Mouse (Mus musculus) heart, postnatal 25 days (tissue): Measurements from ENCODE around the gene Npy1r. TPM values are rescaled to one million over a fixed set of nuclear protein-coding genes. Genes with fewer than 3 reads are reported as not detected.

Experiments used
- total RNA-seq, 2 experiments: library from RNA; stranded (reverse); gene quantifications; 2 replicates each; pipeline ENCODE4 v1.2.3; 2021

The Npy1r gene
- total RNA-seq, 2 experiments from 2014 or later: 1.3 to 1.5 TPM

Other genes with a start within 250 kb of the Npy1r start
- gene Tma16, start 210.7 kb upstream of the Npy1r start, total RNA-seq: 1 to 10 TPM; 3.2 to 3.8 TPM
- gene Tktl2, start 185.4 kb upstream of the Npy1r start, total RNA-seq: not detected
- not detected for gene Npy5r, start 9.1 kb upstream of the Npy1r start, total RNA-seq
- 1 to 10 TPM; 4.0 to 5.0 TPM for gene Naf1, start 163.0 kb downstream of the Npy1r start, total RNA-seq